Mouse (Mus musculus) heart, postnatal 4 days (tissue): ENCODE results near the gene Gm6812. TPM values are rescaled to one million over a fixed set of nuclear protein-coding genes. Genes with fewer than 3 reads are reported as not detected.
"Not testable (repeated sequence)": the region's sequence is repeated elsewhere in the genome, so short reads cannot be mapped to it uniquely, and the experiment has no call there.

Experiments used
- DNase-seq: peaks from one replicate; pipeline ENCODE4 v3.0.0; 2021
- total RNA-seq, 2 experiments: library from RNA; stranded (reverse); gene quantifications; 2 replicates each; pipeline ENCODE4 v1.2.3; 2021

Gene Gm6812
- total RNA-seq, result not detected

GRCm38 (mm10) chrX:68892953-68893352, at the start of gene Gm6812:
Gene Gm6812 (minus strand): TSS chrX:68893053.
- DNase-seq, result not testable (repeated sequence)

- DNase-seq, result no peak
These were observed 27.7 kb downstream of the Gm6812 start for GRCm38 (mm10) chrX:68865145-68865544.

Other genes starting within 250 kb of the Gm6812 start
- gene Fmr1, start 214.5 kb downstream of the Gm6812 start, total RNA-seq, result 10 to 100 TPM; 39.5 to 39.9 TPM
- 1 to 10 TPM in 1 of 2 experiments, under 1 TPM in 1; 0.54 to 3.8 TPM for gene Fmr1nb, start 131.2 kb downstream of the Gm6812 start, total RNA-seq
- gene Gm14698, start 72.0 kb downstream of the Gm6812 start, total RNA-seq, result 1 to 10 TPM; 2.7 to 3.4 TPM